Mouse (Mus musculus) lung, adult 2 months (tissue): ENCODE results near the gene Prkag3.

ENCODE experiments used
- CTCF ChIP-seq: fragments of 200-500 bp; IDR thresholded peaks from 2 replicates; pipeline ENCODE4 v1.5.1; 2011; ENCODE audit warnings: mild to moderate bottlenecking, low read length, control low read depth; ENCODE audit not compliant: insufficient read depth
- POLR2A ChIP-seq: fragments of 200-500 bp; IDR thresholded peaks from 2 replicates; pipeline ENCODE4 v1.6.1; 2011; ENCODE audit warnings: low read depth, mild to moderate bottlenecking, control low read depth, low read length, borderline replicate concordance; ENCODE audit errors: extremely low read depth

- TF ChIP-seq CTCF (no peak), POLR2A (no peak)
These were observed 20.6 kb downstream of the Prkag3 start for GRCm38 (mm10) chr1:74728446-74728845.
